Mouse (Mus musculus) heart, adult 2 months (tissue): ENCODE data around the gene Slc9a2. TPM values are rescaled to one million over a fixed set of nuclear protein-coding genes. Genes with fewer than 3 reads are reported as not detected.

Experiments used
- DNase-seq, 2 experiments: peaks; one replicate each; pipeline ENCODE4 v3.0.0; 2021
- H3K27ac ChIP-seq: fragments of 200-600 bp; 2 replicates; pipeline ENCODE4 v1.8.1; 2022
- H3K27me3 ChIP-seq: fragments of 200-500 bp; 2 replicates; pipeline ENCODE4 v1.6.1; 2012; ENCODE audit warnings: mild to moderate bottlenecking, low read length, inconsistent platforms, mixed read lengths; ENCODE audit not compliant: control insufficient read depth, insufficient read depth
- H3K36me3 ChIP-seq: fragments of 200-500 bp; 2 replicates; pipeline ENCODE4 v1.6.1; 2012; ENCODE audit warnings: low read length, inconsistent platforms; ENCODE audit not compliant: control insufficient read depth, insufficient read depth
- H3K4me1 ChIP-seq: fragments of 200-500 bp; 2 replicates; pipeline ENCODE4 v1.6.1; 2011; ENCODE audit warnings: low read length; ENCODE audit not compliant: control insufficient read depth, insufficient read depth
- H3K4me3 ChIP-seq: fragments of 200-600 bp; 2 replicates; pipeline ENCODE4 v1.8.1; 2022
- H3K79me2 ChIP-seq: fragments of 200-500 bp; replicated peaks from 2 replicates; pipeline ENCODE4 v1.6.1; 2012; ENCODE audit warnings: mild to moderate bottlenecking, inconsistent platforms, low read length, moderate library complexity, mixed read lengths; ENCODE audit not compliant: control insufficient read depth, insufficient read depth
- H3K9ac ChIP-seq: fragments of 200-500 bp; 2 replicates; pipeline ENCODE4 v1.6.1; 2012; ENCODE audit warnings: low read depth, mild to moderate bottlenecking, control low read depth, inconsistent platforms, low read length, mixed read lengths
- CTCF ChIP-seq: fragments of 200-600 bp; IDR thresholded peaks from 2 replicates; pipeline ENCODE4 v1.8.1; 2022; ENCODE audit warnings: antibody characterized with exemption, mild to moderate bottlenecking, moderate library complexity
- EP300 ChIP-seq: fragments of 200-500 bp; IDR thresholded peaks from 2 replicates; pipeline ENCODE4 v1.6.1; 2011; ENCODE audit warnings: low read depth, low read length, control low read depth; ENCODE audit not compliant: insufficient read depth
- POLR2A ChIP-seq: fragments of 200-500 bp; IDR thresholded peaks from 2 replicates; pipeline ENCODE4 v1.6.1; 2011; ENCODE audit warnings: mild to moderate bottlenecking, low read depth, low read length, control low read depth; ENCODE audit not compliant: insufficient read depth
- whole genome bisulfite sequencing: fragments of 180-500 bp; shearing (Covaris S2); methylation state at CpG from one replicate; pipeline ENCODE4 v1.1.7; 2018; 5-methylcytosine and 5-hydroxymethylcytosine counted together
- intact Hi-C: fragments of 180-260 bp; cut with DNase I; formaldehyde crosslinking; loops from one replicate; pipeline ENCODE4 v1.15.1; 2025
- long read RNA-seq: library from polyadenylated mRNA; stranded (forward); transcript quantifications from one replicate; pipeline ENCODE4 v2.0.0, GENCODE M21; 2021
- polyA plus RNA-seq: library from polyadenylated mRNA; depleted of rRNA; stranded (reverse); fragments of >200 nt; gene quantifications from 2 replicates; pipeline ENCODE4 v1.2.3, GENCODE M21; 2012; rRNA removed
- total RNA-seq, 2 experiments: library from RNA; stranded (reverse); gene quantifications; 2 replicates each; pipeline ENCODE4 v1.2.3; 2021

The Slc9a2 gene
- total RNA-seq (1 to 10 TPM; 1.3 to 1.4 TPM), polyA plus RNA-seq (3.2 and 4.2 TPM in 2 replicates)
- long read RNA-seq, full-length matches to known transcripts = 3 of 3 reads
- long read RNA-seq, partial matches to known transcripts = 0 of 3 reads
- long read RNA-seq, other reads (novel, unspliced or antisense) = 0 of 3 reads

DNA sequence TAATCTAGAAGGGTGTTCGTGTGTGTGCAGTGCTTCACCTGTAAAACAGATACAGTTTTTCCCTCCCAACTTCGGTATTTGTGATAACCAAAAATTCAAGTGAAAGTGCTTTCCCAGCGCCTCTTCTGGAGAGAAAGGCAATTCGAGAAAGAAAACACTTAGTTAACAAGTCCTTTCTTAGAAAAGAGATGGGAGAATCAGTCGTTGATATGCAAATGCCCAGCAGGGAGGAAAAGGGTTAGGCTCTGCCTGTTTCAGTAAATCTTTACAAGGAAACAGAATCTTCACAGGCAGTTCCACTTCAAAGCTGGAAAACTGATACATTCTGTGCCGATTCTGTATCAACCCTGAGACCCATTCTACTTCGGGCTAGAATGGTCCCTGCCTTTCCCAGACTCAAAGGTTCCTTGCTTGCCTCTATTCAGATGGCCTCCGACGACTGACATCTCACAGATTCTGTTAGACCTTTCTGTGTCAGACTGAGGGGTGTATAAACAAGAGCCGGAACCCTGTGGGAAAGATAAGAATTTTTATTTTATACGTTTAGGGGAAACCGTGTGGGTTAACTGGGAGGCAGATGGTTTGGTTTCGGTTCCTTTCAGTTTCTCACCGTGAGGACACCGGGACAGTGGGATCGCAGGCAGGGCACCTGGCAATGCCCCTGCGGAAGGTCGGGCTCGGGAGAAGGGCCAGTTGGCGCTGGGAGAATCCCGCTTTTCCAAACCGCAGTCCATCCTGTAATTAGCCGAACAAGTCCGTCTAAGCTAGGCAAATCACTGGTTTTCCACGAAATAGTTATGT is at the start of gene Slc9a2:
Gene Slc9a2 (plus strand): TSS at position 508 of the 801 bp plus-strand sequence.
- H3K27ac ChIP-seq = no peak within 1 kb of the TSS; the same call in 1 of the 2 replicates
- peak; percentile 7 to 29 for DNase-seq
- peak within 1 kb of the TSS; percentile 66 for H3K9ac ChIP-seq

DNA sequence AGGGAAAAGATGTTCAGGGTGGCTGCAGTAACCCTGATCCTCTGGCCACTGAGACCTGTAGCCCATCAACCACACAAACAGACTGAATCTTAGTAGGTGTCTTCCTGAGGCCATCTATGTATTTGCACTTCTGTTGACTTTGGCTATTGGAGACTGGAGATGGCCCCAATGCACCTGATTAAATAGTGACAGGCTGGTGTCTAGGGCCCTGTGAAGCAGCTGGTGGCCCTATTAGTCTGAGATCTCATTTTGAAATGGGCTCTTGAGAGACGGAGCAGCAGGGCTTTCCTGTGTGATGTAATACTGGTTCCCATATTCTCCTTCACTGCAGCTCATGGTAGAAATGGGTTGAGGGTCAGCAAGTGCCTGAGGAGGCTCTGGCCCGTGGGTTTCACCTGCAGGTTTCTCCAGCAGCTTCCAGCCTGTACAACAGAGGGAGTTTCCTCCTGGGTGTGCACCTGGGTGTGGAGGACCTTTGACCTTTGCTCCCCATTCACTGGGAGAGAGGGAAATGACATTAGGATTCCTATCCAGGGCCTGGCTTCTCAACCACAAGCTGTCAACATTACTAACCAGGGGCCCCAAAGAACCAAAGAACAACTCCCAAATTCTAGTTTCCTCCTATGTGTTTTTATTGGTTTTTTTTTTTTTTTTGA is 47.8 kb upstream of the Slc9a2 start:
- TF ChIP-seq POLR2A = no peak
- no peak for TF ChIP-seq CTCF
- TF ChIP-seq EP300 = no peak
- no peaks in the 10 kb centered on the region for H3K36me3 ChIP-seq
- H3K79me2 ChIP-seq = no peaks in the 10 kb centered on the region
- no peak for DNase-seq
- 0 out of 2 replicates have a peak, but pooled peaks cover 1% of the 10 kb centered on the region for H3K27me3 ChIP-seq
- 60% methylated on average over 2 of the region's 2 CpGs for WGBS
- H3K4me1 ChIP-seq = no peaks in the 10 kb centered on the region
- H3K4me3 ChIP-seq = no peak overlapping the region
- intact Hi-C loops = no loop called here
- H3K9ac ChIP-seq = no peak overlapping the region
- no peak overlapping the region for H3K27ac ChIP-seq

More for the DNA sequence above, at the start of gene Slc9a2:
- H3K36me3 ChIP-seq = no peaks in the 10 kb centered on the region
- WGBS = 7% methylated on average over 25 of the region's 25 CpGs
- TF ChIP-seq EP300 = no peak
- TF ChIP-seq POLR2A = no peak
- no peak for TF ChIP-seq CTCF
- intact Hi-C loops = no loop called here
- no peaks in the 10 kb centered on the region for H3K4me1 ChIP-seq
- peak within 1 kb of the TSS; percentile 53 for H3K4me3 ChIP-seq
- peaks cover 9% of the 10 kb centered on the region for H3K27me3 ChIP-seq
- H3K79me2 ChIP-seq = no peaks in the 10 kb centered on the region

DNA sequence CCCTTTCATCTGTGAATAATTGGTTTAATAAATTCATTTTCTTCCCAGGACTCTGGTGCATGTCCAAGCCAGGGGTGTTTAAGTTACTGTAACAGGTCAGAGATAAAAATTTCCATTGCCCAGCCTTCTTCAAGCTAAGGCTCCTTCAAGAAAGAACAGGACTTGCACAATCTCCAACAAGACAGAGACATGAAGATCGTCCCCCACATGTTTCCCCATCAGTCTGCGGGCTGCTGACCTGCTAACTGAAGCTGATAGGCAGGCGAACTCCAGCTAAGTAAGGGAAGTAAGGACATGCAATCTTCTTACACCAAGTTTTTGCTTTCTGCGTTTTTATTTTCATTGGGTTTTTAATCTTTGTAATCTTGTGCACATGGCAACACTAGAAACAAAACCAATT is 45.8 kb upstream of the Slc9a2 start:
- H3K27ac ChIP-seq = no peak overlapping the region
- H3K79me2 ChIP-seq = no peaks in the 10 kb centered on the region
- intact Hi-C loops = no loop called here
- no peak for TF ChIP-seq POLR2A
- no peak for TF ChIP-seq CTCF
- TF ChIP-seq EP300 = no peak
- H3K4me1 ChIP-seq = no peaks in the 10 kb centered on the region
- no peaks in the 10 kb centered on the region for H3K36me3 ChIP-seq
- no peaks in the 10 kb centered on the region for H3K27me3 ChIP-seq
- no peak for DNase-seq
- WGBS = 64% methylated on average over 4 of the region's 4 CpGs
- no peak overlapping the region for H3K4me3 ChIP-seq
- H3K9ac ChIP-seq = no peak overlapping the region

DNA sequence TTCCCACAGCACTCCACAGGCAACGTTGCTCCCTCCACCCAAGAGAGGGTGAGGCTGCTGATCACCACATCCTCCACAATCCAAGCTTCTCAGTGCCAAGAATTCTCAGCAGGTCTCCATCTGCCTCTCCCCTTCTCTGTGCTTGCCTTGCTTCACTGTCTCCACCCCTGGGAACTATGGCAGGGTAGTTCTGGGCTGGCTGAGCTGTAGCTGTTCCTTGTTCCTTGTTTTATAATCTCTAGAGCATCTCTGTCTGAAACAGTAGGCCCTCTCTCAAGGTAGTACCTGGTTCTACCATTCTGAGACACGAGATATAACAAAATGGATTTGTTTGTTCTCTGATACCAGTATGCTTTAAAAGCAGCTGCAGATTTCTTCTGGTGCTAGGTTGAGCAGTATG is 32.1 kb upstream of the Slc9a2 start:
- DNase-seq = no peak
- TF ChIP-seq POLR2A = no peak
- TF ChIP-seq EP300 = no peak
- no peak for TF ChIP-seq CTCF
- Histone ChIP-seq H3K79me2 (no peaks in the 10 kb centered on the region), H3K9ac (no peak overlapping the region), H3K36me3 (no peaks in the 10 kb centered on the region), H3K4me1 (no peaks in the 10 kb centered on the region), H3K27me3 (no peaks in the 10 kb centered on the region), H3K4me3 (no peak overlapping the region), H3K27ac (no peak overlapping the region)
- intact Hi-C loops = no loop called here
- 42% methylated on average over 2 of the region's 2 CpGs for WGBS

DNA sequence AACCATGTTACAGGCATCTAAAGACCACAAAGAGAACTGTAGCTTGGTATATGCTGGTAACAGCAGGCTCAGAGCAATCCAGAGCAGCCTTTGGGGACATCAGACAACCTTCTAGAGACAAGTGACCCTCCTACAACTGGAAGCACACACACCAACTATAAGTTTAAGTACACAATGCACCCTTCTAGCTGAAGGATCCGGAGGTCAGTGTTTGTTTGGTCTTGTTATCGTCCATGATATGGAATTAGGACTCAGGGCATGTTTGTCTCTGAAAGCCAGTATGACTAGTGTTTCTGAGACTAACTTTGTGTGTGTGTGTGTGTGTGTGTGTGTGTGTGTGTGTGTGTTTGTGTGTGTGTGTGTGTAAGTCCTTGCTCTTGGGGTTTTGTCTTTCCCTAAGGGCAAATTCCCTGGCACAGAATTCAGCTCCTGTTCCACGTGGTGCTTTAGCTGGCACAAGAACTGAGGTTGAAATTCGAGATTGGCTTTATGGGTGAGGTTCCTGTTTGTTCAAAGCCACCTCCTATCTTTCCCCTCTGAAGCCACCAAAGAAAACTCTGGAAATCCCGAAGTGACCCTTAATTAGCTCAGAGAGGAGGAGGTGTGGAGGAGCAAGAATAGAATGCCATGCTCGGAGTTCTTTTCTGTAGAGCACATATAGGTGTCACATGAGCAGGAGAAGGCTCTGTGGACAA is 29.4 kb upstream of the Slc9a2 start:
- H3K27me3 ChIP-seq = no peaks in the 10 kb centered on the region
- peak in 1 of 2 experiments; percentile 15 for DNase-seq
- H3K36me3 ChIP-seq = no peaks in the 10 kb centered on the region
- intact Hi-C loops = loop anchor here (10.0 kb wide), 1 partner anchor 266 kb away; no protein-coding TSS in a partner anchor
- no peaks in the 10 kb centered on the region for H3K4me1 ChIP-seq
- H3K27ac ChIP-seq = no peak overlapping the region
- WGBS = 32% methylated on average over 6 of the region's 6 CpGs
- no peak overlapping the region for H3K4me3 ChIP-seq
- no peak overlapping the region for H3K9ac ChIP-seq
- H3K79me2 ChIP-seq = no peaks in the 10 kb centered on the region
- TF ChIP-seq POLR2A (no peak), CTCF (no peak), EP300 (no peak)
